ENCODE assay signal across 8 mouse cellular contexts in the genomic region with DNA sequence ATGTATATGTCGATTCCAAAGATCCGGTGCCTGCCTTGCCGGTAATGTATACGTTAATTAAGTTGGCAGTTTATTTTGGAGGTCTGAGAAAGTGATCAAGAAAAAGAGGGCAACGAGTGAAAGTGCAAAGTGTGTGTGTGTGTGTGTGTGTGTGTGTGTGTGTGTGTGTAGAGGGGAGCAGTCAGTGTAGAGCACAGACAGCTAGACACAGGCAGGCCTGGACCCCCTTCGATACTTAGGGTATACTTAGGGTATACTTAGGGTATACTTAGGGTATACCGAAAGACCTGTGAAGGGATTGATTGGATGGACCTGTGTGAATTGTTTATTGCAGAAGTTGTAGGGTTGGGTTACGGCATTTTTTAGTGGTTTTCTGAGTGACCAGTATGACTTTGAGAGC. TPM values are rescaled to one million over a fixed set of nuclear protein-coding genes. Genes with fewer than 3 reads are reported as not detected.
DNase-seq lines count a peak whose midpoint lies in the region; ATAC-seq and TF ChIP-seq lines count a peak whose summit lies in the region.

No protein-coding gene starts in this region.

- no peak overlapping the region for H3K27ac ChIP-seq in cerebellum, adult 2 months (ENCODE audit: insufficient read depth, low read length)
- H3K27ac ChIP-seq in intestine, embryonic 14.5 days (ENCODE audit: low read depth) = no peak overlapping the region
- no peak overlapping the region for H3K27ac ChIP-seq in midbrain, embryonic 15.5 days

- peak in 1 of 2 experiments; percentile 12 for DNase-seq in cerebellum, adult 2 months
- DNase-seq in cerebellum, adult 8-10 months = no peak
- DNase-seq in thymus, postnatal 25 days = peak; percentile 2
- DNase-seq in thymus, postnatal 0 days (ENCODE audit: low spot score) = no peak
- DNase-seq in intestine, embryonic 14.5 days (ENCODE audit: low spot score) = no peak
- no peak for DNase-seq in layer of hippocampus, adult 9-10 months (ENCODE audit: low spot score)
- DNase-seq in gastrocnemius, postnatal 36 days = no peak

- H3K36me3 ChIP-seq in intestine, embryonic 14.5 days (ENCODE audit: control insufficient read depth, insufficient read depth, low read length) = peaks cover 28% of the 10 kb centered on the region
- peaks cover 22% of the 10 kb centered on the region for H3K36me3 ChIP-seq in midbrain, embryonic 15.5 days (replicated peaks)

- TF ChIP-seq CTCF in cerebellum, adult 2 months (IDR thresholded peaks at IDR 0.05; ENCODE audit: borderline replicate concordance, insufficient read depth, low read depth, low read length) = no peak

- H3K9ac ChIP-seq in intestine, embryonic 14.5 days (ENCODE audit: low read length) = peak overlapping the region; percentile 76
- H3K9ac ChIP-seq in midbrain, embryonic 15.5 days = peak overlapping the region; percentile 77

- peak overlapping the region; percentile 97 for H3K4me3 ChIP-seq in cerebellum, adult 2 months (replicated peaks; ENCODE audit: insufficient read depth, low read depth, low read length)
- H3K4me3 ChIP-seq in intestine, embryonic 14.5 days (ENCODE audit: low read depth, low read length) = peak overlapping the region; percentile 81
- H3K4me3 ChIP-seq in midbrain, embryonic 15.5 days = peak overlapping the region; percentile 98

- no peaks in the 10 kb centered on the region for H3K4me1 ChIP-seq in cerebellum, adult 2 months (ENCODE audit: control insufficient read depth, insufficient read depth, low read length)
- peaks cover 7% of the 10 kb centered on the region for H3K4me1 ChIP-seq in intestine, embryonic 14.5 days (replicated peaks; ENCODE audit: control insufficient read depth, insufficient read depth, low read length)
- H3K4me1 ChIP-seq in midbrain, embryonic 15.5 days = peaks cover 12% of the 10 kb centered on the region

- no peak for TF ChIP-seq POLR2A in cerebellum, adult 2 months (IDR thresholded peaks at IDR 0.05; ENCODE audit: borderline replicate concordance, insufficient read depth, low read length)

- no peaks in the 10 kb centered on the region for H3K9me3 ChIP-seq in intestine, embryonic 14.5 days (ENCODE audit: control insufficient read depth, low read length)
- no peaks in the 10 kb centered on the region for H3K9me3 ChIP-seq in midbrain, embryonic 15.5 days

- no peak for ATAC-seq in intestine, embryonic 14.5 days (replicated peaks; ENCODE audit: low FRiP score, low TSS enrichment, low read depth)
- peak; percentile 27; the same call in 1 of the 2 replicates for ATAC-seq in midbrain, embryonic 15.5 days (replicated peaks)

- H3K27me3 ChIP-seq in cerebellum, adult 2 months (ENCODE audit: control insufficient read depth, insufficient read depth, low read length) = no peaks in the 10 kb centered on the region
- no peaks in the 10 kb centered on the region for H3K27me3 ChIP-seq in intestine, embryonic 14.5 days (replicated peaks; ENCODE audit: control insufficient read depth, insufficient read depth, low read length)
- H3K27me3 ChIP-seq in midbrain, embryonic 15.5 days (replicated peaks) = no peaks in the 10 kb centered on the region

- intact Hi-C loops in gastrocnemius, postnatal 36 days (cut with DNase I) = no loop called here

- H3K4me2 ChIP-seq in intestine, embryonic 14.5 days (ENCODE audit: low read length) = peak overlapping the region; percentile 59
- peak overlapping the region; percentile 73 for H3K4me2 ChIP-seq in midbrain, embryonic 15.5 days

- WGBS in cerebellum, adult 2 months = 24% methylated on average over 8 of the region's 8 CpGs
- WGBS in intestine, embryonic 14.5 days = 17% methylated on average over 8 of the region's 8 CpGs
- 24% methylated on average over 8 of the region's 8 CpGs for WGBS in midbrain, embryonic 15.5 days

RNA-seq across cellular contexts. Expression of a gene that starts 0.8 kb away (rescaled TPM):
- 17.4 and 19.7 TPM in 2 replicates for polyA plus RNA-seq in cerebellum, adult 2 months (2012; rRNA removed)
- 54.6 and 55.1 TPM in 2 replicates for polyA plus RNA-seq in thymus, postnatal 0 days (2015; fragmentation: Nextera tagmentation; extraction: Ambion mirVana)
- 62.0 and 64.8 TPM in 2 replicates for polyA plus RNA-seq in intestine, embryonic 14.5 days (2014; fragmentation: Nextera tagmentation; extraction: Ambion mirVana)
- polyA plus RNA-seq in midbrain, embryonic 15.5 days (2015; fragmentation: Nextera tagmentation; extraction: Ambion mirVana) = 54.0 and 58.6 TPM in 2 replicates
- total RNA-seq in gastrocnemius, postnatal 36 days (2021) = 10 to 100 TPM; 38.6 to 40.5 TPM

RNA-seq across cellular contexts. Expression of a gene that starts 47.7 kb away (rescaled TPM):
- 9.9 and 11.6 TPM in 2 replicates for polyA plus RNA-seq in cerebellum, adult 2 months (2012; rRNA removed)
- polyA plus RNA-seq in thymus, postnatal 0 days (2015; fragmentation: Nextera tagmentation; extraction: Ambion mirVana) = 0.57 and 0.79 TPM in 2 replicates
- polyA plus RNA-seq in intestine, embryonic 14.5 days (2014; fragmentation: Nextera tagmentation; extraction: Ambion mirVana) = 5.5 and 5.8 TPM in 2 replicates
- 32.6 and 34.3 TPM in 2 replicates for polyA plus RNA-seq in midbrain, embryonic 15.5 days (2015; fragmentation: Nextera tagmentation; extraction: Ambion mirVana)
- total RNA-seq in gastrocnemius, postnatal 36 days (2021) = under 1 TPM in 1 of 2 experiments, not detected in 1; 0.10 TPM
